Mouse (Mus musculus) midbrain, embryonic 13.5 days (tissue): ENCODE measurements at regions not wholly inside any gene's neighbourhood (a gene's known extent, or its start where the extent isn't known, plus 50 kb on each side); places are given as distances from the start of the nearest gene placed in this dataset. TPM values are rescaled to one million over a fixed set of nuclear protein-coding genes. Genes with fewer than 3 reads are reported as not detected.
A peak's percentile ranks its signal among the peaks of the same experiment; 100 is the strongest.

Experiments
- ATAC-seq: fragments of 200-750 bp; cut with Nextera tagmentation; 2 replicates; pipeline ENCODE4 v1.8.0; 2017; ENCODE audit warnings: mild to moderate bottlenecking, moderate TSS enrichment, moderate library complexity
- H3K27ac ChIP-seq: fragments of 300-500 bp; sonication (generic); 2 replicates; pipeline ENCODE4 v1.5.1; 2015; ENCODE audit warnings: inconsistent platforms, mild to moderate bottlenecking, moderate library complexity
- H3K27me3 ChIP-seq: fragments of 300-500 bp; sonication (generic); 2 replicates; pipeline ENCODE4 v1.6.1; 2015; ENCODE audit warnings: mild to moderate bottlenecking, inconsistent platforms
- H3K36me3 ChIP-seq: fragments of 300-500 bp; sonication (generic); 2 replicates; pipeline ENCODE4 v1.6.1; 2015; ENCODE audit warnings: mild to moderate bottlenecking, inconsistent platforms
- H3K4me1 ChIP-seq: fragments of 300-500 bp; sonication (generic); replicated peaks from 2 replicates; pipeline ENCODE4 v1.6.1; 2015; ENCODE audit warnings: inconsistent platforms
- H3K4me2 ChIP-seq: fragments of 300-500 bp; sonication (generic); replicated peaks from 2 replicates; pipeline ENCODE4 v1.6.1; 2015; ENCODE audit warnings: moderate library complexity, mild to moderate bottlenecking, inconsistent platforms
- H3K4me3 ChIP-seq: fragments of 300-500 bp; sonication (generic); replicated peaks from 2 replicates; pipeline ENCODE4 v1.5.1; 2015; ENCODE audit warnings: mild to moderate bottlenecking, inconsistent platforms
- H3K9ac ChIP-seq: fragments of 300-500 bp; sonication (generic); replicated peaks from 2 replicates; pipeline ENCODE4 v1.6.1; 2015; ENCODE audit warnings: mild to moderate bottlenecking, inconsistent platforms
- H3K9me3 ChIP-seq: fragments of 300-500 bp; sonication (generic); 2 replicates; pipeline ENCODE4 v1.6.1; 2016; ENCODE audit warnings: mild to moderate bottlenecking, inconsistent platforms
- WGBS: fragments of 180-500 bp; shearing (Covaris S2); methylation state at CpG from one replicate; pipeline ENCODE4 v1.1.7; 2015; 5-methylcytosine and 5-hydroxymethylcytosine counted together
- microRNA-seq: library from miRNA; unstranded; fragments of <30 nt; microRNA quantifications from one replicate; pipeline ENCODE4, GENCODE M21; 2016

DNA sequence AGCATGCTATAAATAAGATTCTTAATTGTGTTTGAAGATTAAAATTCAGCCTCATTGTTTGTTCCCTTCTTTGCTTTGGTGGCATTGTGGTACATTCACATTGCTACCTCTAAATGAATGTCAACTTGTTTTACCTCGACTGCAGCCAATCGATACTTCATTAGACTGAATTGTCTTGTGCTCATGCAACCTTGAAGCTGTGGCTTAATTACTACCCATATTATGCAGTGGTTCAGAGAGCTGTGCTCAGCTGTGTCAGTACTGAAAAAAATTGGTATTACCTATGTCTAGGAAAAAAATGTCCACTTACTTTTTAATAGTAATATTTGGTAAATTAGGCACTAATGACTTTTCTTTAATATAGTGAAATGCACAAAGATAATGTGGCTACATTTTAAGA, 1523.6 kb upstream of the Gm8797 start:
- no peak for ATAC-seq
- H3K27ac ChIP-seq: no peak overlapping the region
- H3K36me3 ChIP-seq: no peaks in the 10 kb centered on the region
- no peaks in the 10 kb centered on the region for H3K4me1 ChIP-seq
- no peak overlapping the region for H3K4me2 ChIP-seq
- 63% methylated on average over 2 of the region's 2 CpGs for WGBS
- no peaks in the 10 kb centered on the region for H3K27me3 ChIP-seq
- H3K4me3 ChIP-seq: no peak overlapping the region
- H3K9me3 ChIP-seq: no peaks in the 10 kb centered on the region
- H3K9ac ChIP-seq: no peak overlapping the region

DNA sequence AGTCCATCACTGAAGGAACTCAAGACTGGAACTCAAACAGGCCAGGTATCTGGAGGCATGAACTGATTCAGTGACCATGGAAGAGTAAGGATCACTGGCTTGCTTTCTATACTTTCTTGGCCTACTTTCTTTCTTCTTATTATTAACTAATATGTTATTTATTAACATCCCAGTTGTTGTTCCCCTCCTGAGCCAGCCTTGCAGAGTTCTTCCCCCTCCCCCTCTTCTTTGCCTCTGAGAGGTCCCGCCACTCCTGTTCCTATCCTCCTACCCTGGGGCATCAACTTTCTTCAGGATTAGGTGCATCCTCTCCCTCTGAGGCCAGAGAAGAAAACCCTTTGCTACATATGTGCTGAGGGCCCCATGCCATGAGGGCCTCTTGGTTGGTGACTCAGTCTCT, 1479.2 kb upstream of the Gm8797 start:
- Histone ChIP-seq H3K27ac (no peak overlapping the region), H3K9me3 (no peaks in the 10 kb centered on the region), H3K4me3 (no peak overlapping the region), H3K9ac (no peak overlapping the region), H3K27me3 (no peaks in the 10 kb centered on the region), H3K4me1 (no peaks in the 10 kb centered on the region), H3K36me3 (no peaks in the 10 kb centered on the region), H3K4me2 (no peak overlapping the region)
- WGBS: 95% methylated on average over 1 of the region's 1 CpGs
- no peak for ATAC-seq

DNA sequence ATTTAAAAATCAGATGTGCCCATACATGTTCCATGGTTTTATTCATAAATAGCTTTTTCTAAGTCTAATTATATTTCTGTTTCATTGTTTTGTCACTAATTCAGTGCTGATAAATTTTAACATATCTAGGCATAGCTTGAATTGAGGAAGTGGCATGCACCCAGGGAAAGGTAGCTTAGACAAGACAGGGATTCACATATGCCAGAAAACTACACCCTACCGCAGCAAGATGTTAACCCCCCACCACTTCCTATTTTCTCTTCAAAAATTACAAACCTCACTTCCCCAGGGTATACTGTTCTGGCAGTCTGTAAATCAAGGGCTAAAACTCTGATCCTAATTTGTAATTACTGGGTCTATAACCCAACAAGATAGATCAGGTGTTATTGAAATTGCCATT, 1476.0 kb upstream of the Gm8797 start:
- Histone ChIP-seq H3K36me3 (no peaks in the 10 kb centered on the region), H3K4me2 (no peak overlapping the region), H3K27me3 (no peaks in the 10 kb centered on the region), H3K4me1 (0 out of 2 replicates have a peak, but pooled peaks cover 2% of the 10 kb centered on the region), H3K4me3 (no peak overlapping the region), H3K9ac (no peak overlapping the region), H3K9me3 (no peaks in the 10 kb centered on the region), H3K27ac (no peak overlapping the region)
- no peak for ATAC-seq
- 53% methylated on average over 1 of the region's 1 CpGs for WGBS

DNA sequence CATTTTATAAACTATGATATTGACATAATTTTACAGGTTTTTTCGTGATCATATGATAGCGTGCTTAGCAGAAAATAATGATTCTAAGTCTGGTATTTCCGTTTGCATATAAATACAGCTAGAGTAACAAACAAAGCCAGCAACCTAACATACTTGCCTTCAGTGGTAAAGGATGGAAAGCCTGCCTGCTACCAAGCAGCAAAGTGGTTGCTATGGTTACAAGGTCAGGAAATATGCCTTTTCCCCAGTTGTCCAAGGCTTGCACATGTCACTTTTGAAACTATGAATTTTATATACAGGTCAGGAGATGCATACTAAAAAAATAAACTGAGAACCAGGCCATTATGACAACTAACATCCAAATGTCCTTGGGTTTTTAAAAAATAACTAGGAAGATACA, 1472.6 kb upstream of the Gm8797 start:
- peaks cover 9% of the 10 kb centered on the region; the same call in 1 of the 2 replicates for H3K4me1 ChIP-seq
- H3K9ac ChIP-seq: no peak overlapping the region
- no peak overlapping the region for H3K4me2 ChIP-seq
- peak; percentile 91 for ATAC-seq
- peak overlapping the region; percentile 44; the same call in 1 of the 2 replicates for H3K27ac ChIP-seq
- no peaks in the 10 kb centered on the region for H3K9me3 ChIP-seq
- no peaks in the 10 kb centered on the region for H3K36me3 ChIP-seq
- H3K27me3 ChIP-seq: no peaks in the 10 kb centered on the region
- 8% methylated on average over 3 of the region's 3 CpGs for WGBS
- H3K4me3 ChIP-seq: no peak overlapping the region

DNA sequence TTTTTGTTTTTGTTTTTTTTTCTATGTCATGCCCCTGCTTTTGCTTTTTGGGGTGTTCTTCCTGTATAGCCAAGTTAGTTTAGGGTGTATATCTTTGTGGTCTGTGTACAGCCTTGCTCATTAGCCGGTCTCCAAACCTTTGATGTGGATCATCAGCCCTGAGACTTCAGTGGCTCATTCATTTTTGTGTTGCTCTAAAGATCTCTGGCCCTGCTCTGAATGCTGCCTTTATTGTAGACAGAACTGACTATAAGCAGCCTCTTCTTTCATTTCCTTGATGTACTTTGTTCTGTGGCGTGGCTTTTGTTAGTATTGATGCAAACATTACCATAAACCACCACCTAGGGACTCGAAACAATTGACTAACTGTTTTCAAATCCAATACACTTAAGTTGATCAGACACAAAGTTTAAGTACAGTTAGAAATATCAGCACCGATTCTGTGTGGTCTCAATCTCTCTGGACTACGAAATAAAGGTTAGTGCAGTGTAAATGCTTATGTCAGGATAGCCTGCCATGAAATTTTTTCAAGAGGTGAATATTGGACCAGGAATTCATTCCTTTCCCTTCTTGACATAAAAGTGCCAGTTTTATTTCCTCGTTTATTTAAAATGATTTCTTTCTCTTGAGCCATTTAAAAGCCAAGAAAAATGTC, 1470.1 kb upstream of the Gm8797 start:
- Histone ChIP-seq H3K36me3 (no peaks in the 10 kb centered on the region), H3K27me3 (no peaks in the 10 kb centered on the region), H3K4me2 (no peak overlapping the region), H3K27ac (peak overlapping the region; percentile 76), H3K4me3 (no peak overlapping the region), H3K9ac (no peak overlapping the region), H3K4me1 (peaks cover 9% of the 10 kb centered on the region; the same call in 1 of the 2 replicates), H3K9me3 (no peaks in the 10 kb centered on the region)
- 10% methylated on average over 6 of the region's 6 CpGs for WGBS
- ATAC-seq: peak; percentile 71

DNA sequence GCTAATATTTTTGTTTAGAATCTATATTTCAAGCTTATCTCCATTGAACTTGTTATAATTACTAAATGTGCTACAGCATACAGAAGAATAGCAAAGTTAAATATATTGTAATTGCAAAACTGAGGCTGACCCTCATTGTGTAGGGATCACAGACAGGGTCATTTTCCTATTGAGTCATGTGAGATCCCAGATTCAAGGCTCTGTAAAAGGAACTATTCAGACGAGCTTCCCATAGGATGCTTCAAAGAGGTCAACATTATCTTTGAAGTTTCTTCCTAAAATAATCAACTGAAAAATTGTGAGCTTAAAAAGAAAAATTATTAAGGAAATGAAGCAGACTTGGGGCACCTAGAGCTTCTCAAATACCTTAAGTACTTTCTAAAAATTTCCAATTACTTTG, 1469.5 kb upstream of the Gm8797 start:
- no peaks in the 10 kb centered on the region for H3K9me3 ChIP-seq
- no peaks in the 10 kb centered on the region for H3K27me3 ChIP-seq
- no peak overlapping the region for H3K4me3 ChIP-seq
- ATAC-seq: no peak
- H3K4me1 ChIP-seq: peaks cover 9% of the 10 kb centered on the region; the same call in 1 of the 2 replicates
- no peak overlapping the region for H3K4me2 ChIP-seq
- H3K36me3 ChIP-seq: no peaks in the 10 kb centered on the region
- 5% methylated on average over 1 of the region's 1 CpGs for WGBS
- no peak overlapping the region for H3K27ac ChIP-seq
- H3K9ac ChIP-seq: no peak overlapping the region

DNA sequence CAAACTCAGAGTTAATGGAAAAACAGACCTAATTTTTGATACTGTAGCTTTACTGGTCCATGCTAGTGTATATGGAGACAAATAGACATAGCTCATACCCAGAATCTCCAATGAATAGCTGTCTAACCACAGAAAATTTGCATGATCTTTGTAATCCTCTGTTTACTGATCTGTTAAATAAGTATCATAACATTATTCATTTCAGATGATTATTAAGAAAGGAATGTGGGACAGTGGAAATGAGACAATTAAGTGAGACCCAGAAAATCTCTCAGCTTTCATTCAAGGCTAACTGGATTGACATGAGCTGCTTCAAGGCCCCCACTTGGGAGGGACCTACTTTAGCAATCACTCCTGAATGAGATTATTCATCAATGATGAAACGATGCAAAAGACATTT, 1463.5 kb upstream of the Gm8797 start:
- Histone ChIP-seq H3K4me1 (no peaks in the 10 kb centered on the region), H3K27me3 (no peaks in the 10 kb centered on the region), H3K4me2 (no peak overlapping the region), H3K4me3 (no peak overlapping the region), H3K36me3 (no peaks in the 10 kb centered on the region), H3K27ac (no peak overlapping the region), H3K9ac (no peak overlapping the region), H3K9me3 (no peaks in the 10 kb centered on the region)
- no peak for ATAC-seq
- 81% methylated on average over 1 of the region's 1 CpGs for WGBS

DNA sequence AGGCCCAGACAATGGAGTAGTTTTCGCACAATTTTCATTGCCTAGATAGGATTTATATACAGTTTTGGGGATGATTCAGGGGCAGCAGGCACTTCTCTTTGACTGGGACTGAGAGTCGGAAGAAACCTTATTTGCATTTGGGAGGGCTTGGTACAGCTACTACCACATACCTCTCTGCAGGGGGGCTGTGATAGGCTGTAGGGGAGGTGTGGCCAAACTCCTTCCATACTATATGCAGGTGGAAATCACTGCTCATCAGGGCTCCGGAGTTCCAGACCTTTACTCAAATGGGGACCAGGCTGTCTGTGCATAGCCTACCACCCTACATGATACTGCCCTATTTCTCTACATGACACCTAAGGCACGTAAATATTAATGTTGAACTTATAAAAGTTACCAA, 1414.2 kb upstream of the Gm8797 start:
- Histone ChIP-seq H3K27ac (no peak overlapping the region), H3K4me2 (no peak overlapping the region), H3K9me3 (no peaks in the 10 kb centered on the region), H3K27me3 (no peaks in the 10 kb centered on the region), H3K4me3 (no peak overlapping the region), H3K9ac (no peak overlapping the region), H3K4me1 (no peaks in the 10 kb centered on the region), H3K36me3 (no peaks in the 10 kb centered on the region)
- no peak for ATAC-seq
- 81% methylated on average over 4 of the region's 4 CpGs for WGBS

DNA sequence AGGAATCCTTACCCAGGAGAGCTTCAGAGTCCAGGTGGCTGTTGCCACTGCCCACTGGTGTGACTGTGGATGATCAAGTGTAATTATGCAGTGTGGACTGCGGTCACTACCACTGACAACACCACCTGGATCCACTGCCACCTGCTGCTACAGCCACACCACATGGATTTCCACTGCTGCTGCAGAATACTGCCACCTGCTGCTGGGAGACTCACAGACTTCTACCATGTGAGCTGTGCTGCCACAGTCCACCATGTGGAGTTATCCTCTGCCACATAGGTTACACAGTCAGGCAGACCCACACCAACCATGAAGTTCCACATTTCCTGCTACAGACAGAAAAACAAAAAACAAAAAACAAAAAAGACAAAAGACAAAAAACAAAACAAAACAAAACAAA, 1411.5 kb upstream of the Gm8797 start:
- no peak overlapping the region for H3K9ac ChIP-seq
- H3K36me3 ChIP-seq: no peaks in the 10 kb centered on the region
- H3K4me3 ChIP-seq: no peak overlapping the region
- no peaks in the 10 kb centered on the region for H3K9me3 ChIP-seq
- 100% methylated on average over 1 of the region's 1 CpGs for WGBS
- no peaks in the 10 kb centered on the region for H3K27me3 ChIP-seq
- ATAC-seq: no peak
- no peaks in the 10 kb centered on the region for H3K4me1 ChIP-seq
- no peak overlapping the region for H3K27ac ChIP-seq
- H3K4me2 ChIP-seq: no peak overlapping the region

Small RNAs in the stretch of these regions (microRNA-seq; reads per million reads assigned to microRNA genes)
- not detected for gene Gm23976
